Mouse (Mus musculus) right cerebral cortex, postnatal 10 days (tissue): ENCODE measurements around the gene Gpr15.

Source experiments
- DNase-seq, 2 experiments: peaks; one replicate each; pipeline ENCODE4 v3.0.0; 2021; ENCODE audit warnings: low spot score in 2 of 2

The Gpr15 gene

GRCm38 (mm10) chr16:58671212-58671985, 47.5 kb downstream of the Gpr15 start:
- DNase-seq: no peak

- no peak for DNase-seq
Measured at GRCm38 (mm10) chr16:58670643-58671042, 48.2 kb downstream of the Gpr15 start.

GRCm38 (mm10) chr16:58669917-58670630, 48.8 kb downstream of the Gpr15 start, which contains the start of gene Cpox:
Gene Cpox, plus strand, starts transcription at chr16:58670292.
- DNase-seq: peak; percentile 84 to 86

- no peak for DNase-seq
Measured at GRCm38 (mm10) chr16:58669264-58669663, 49.6 kb downstream of the Gpr15 start.

GRCm38 (mm10) chr16:58668586-58668985, 50.3 kb downstream of the Gpr15 start:
- DNase-seq: no peak
